Mouse (Mus musculus): ENCODE measurements around the gene 2010111I01Rik. TPM values are rescaled to one million over a fixed set of nuclear protein-coding genes. Genes with fewer than 3 reads are reported as not detected.
A peak's percentile ranks its signal among the peaks of the same experiment; 100 is the strongest.

2010111I01Rik gene
- polyA plus RNA-seq, 1 experiment from 2014 or later, result 101 TPM

DNA sequence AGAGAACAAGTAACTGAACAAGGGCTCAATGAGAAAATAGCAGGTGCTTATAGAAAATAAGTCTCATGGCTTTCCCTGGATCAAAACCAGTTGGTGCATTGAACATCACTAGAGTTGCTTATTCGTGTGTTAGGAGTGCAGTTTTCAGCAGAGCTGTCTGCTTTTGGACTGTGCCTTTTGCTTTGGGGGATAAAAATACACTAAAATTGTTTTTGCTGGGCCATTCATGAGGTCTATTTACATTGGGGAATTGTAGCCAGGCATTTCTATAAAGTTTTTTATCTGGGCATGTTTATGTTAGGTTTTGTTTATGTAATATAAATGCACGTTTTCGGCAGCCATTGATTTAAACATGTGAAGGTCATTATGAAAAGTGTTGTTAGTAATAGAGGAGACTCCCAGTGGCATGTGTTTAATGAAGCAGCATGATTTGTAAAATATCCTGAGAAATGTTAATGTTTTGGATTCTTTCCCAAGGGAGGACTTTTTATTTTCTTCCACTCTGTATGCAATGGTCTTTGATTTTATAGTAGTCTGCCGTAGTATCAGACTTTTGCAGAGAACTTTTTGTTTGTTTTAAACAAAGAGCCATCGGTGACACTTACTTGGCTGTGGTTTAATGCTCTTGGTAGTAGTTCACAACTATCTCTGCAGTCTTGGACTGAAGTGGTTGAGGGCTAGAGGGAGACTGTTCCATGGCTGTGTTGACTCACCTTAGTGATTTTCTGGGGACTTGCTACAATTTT is 146.8 kb downstream of the 2010111I01Rik start:
- Histone ChIP-seq H3K4me1 (replicated peaks; ENCODE audit: control insufficient read depth, insufficient read depth) (peaks cover 9% of the 10 kb centered on the region), H3K27ac (replicated peaks) (peak overlapping the region; percentile 87), H3K9ac (ENCODE audit: low read length) (no peak overlapping the region), H3K36me3 (ENCODE audit: control insufficient read depth, insufficient read depth, low read length) (no peaks in the 10 kb centered on the region), H3K4me2 (replicated peaks; ENCODE audit: low read depth) (no peak overlapping the region), H3K27me3 (ENCODE audit: control insufficient read depth, insufficient read depth, low read length) (no peaks in the 10 kb centered on the region), H3K4me3 (ENCODE audit: low read depth, low read length) (no peak overlapping the region), H3K9me3 (ENCODE audit: control insufficient read depth, low read length) (no peaks in the 10 kb centered on the region)
- TF ChIP-seq CTCF (IDR thresholded peaks at IDR 0.05; ENCODE audit: low read depth), result no peak
- TF ChIP-seq EP300 (optimal IDR thresholded peaks at IDR 0.05), result no peak
- DNase-seq (ENCODE audit: low spot score) (no peak), ATAC-seq (ENCODE audit: low FRiP score, low TSS enrichment) (no peak)
- WGBS, result 30% methylated on average over 5 of the region's 5 CpGs

DNA sequence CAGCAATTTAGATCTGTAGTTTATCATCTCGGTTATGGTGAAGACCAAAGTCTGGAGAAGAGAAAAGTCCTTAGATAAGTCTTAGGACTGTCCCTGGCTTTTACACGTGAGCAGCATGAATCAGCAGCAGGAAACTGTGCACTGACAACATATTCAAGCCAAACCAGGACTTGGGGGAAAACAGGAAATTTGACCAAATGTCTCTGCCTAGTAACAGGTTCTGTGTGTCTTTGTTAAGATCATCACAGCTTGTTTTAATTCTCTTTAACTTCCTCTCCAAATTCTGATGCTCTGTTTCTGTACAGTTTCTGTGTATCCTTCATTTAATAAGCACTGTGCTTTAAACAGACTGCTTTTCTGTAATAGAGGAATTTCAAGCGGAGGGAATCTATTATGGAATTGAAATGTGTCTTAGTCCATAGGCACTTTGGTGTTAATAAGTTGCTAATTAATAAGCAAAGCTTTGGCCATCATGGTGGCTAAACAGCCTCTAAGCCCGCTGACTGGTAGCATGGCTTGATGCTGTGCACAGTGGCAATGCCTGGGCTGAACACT is 147.4 kb downstream of the 2010111I01Rik start:
- TF ChIP-seq EP300 (optimal IDR thresholded peaks at IDR 0.05) (no peak), CTCF (IDR thresholded peaks at IDR 0.05; ENCODE audit: low read depth) (no peak)
- no peak overlapping the region for H3K4me2 ChIP-seq (replicated peaks; ENCODE audit: low read depth)
- WGBS, result 37% methylated on average over 4 of the region's 4 CpGs
- ATAC-seq (ENCODE audit: low FRiP score, low TSS enrichment) (no peak), DNase-seq (ENCODE audit: low spot score) (no peak)
- peaks cover 9% of the 10 kb centered on the region for H3K4me1 ChIP-seq (replicated peaks; ENCODE audit: control insufficient read depth, insufficient read depth)
- H3K9me3 ChIP-seq (ENCODE audit: control insufficient read depth, low read length), result no peaks in the 10 kb centered on the region
- H3K9ac ChIP-seq (ENCODE audit: low read length), result no peak overlapping the region
- no peak overlapping the region for H3K4me3 ChIP-seq (ENCODE audit: low read depth, low read length)
- no peaks in the 10 kb centered on the region for H3K27me3 ChIP-seq (ENCODE audit: control insufficient read depth, insufficient read depth, low read length)
- H3K27ac ChIP-seq (replicated peaks), result peak overlapping the region; percentile 87
- no peaks in the 10 kb centered on the region for H3K36me3 ChIP-seq (ENCODE audit: control insufficient read depth, insufficient read depth, low read length)

DNA sequence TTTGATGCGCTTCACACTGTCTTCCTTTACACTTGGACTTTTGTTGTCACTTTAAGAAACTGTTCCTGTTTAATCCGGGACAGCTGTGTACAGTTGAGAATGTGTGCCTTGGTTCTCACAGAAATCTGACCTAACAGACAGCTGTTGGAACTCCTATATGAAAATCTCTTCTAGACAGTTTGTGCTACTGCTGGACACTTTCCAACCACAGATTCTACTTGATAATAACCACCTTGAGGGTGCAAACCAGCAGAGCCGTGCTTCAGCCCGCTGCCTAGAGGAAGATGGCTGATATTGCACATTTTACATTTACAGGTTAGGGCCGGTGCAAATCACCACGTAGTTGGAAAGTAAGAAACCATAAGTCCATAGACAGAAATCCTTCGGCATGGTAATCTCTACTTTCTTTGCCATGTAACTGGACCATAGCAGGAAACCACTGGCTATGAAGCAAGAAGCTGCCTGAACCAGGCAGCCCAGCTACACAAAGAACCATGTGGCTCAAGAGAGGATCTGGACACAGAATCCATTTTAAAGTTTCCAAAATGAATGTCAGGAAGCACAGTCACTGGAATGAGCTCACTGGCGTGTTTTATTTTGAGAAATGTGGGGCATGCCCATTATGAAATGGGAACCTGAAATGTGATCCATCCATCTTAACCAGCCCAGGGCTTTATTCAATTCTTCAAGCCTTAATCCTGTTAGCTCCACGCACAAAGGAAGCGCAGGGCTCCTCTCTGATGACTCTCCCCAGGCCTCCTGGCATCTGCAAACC is 148.1 kb downstream of the 2010111I01Rik start:
- no peak overlapping the region for H3K4me3 ChIP-seq (ENCODE audit: low read depth, low read length)
- no peaks in the 10 kb centered on the region for H3K36me3 ChIP-seq (ENCODE audit: control insufficient read depth, insufficient read depth, low read length)
- no peaks in the 10 kb centered on the region for H3K9me3 ChIP-seq (ENCODE audit: control insufficient read depth, low read length)
- H3K4me1 ChIP-seq (replicated peaks; ENCODE audit: control insufficient read depth, insufficient read depth), result peaks cover 9% of the 10 kb centered on the region
- DNase-seq (ENCODE audit: low spot score) (no peak), ATAC-seq (ENCODE audit: low FRiP score, low TSS enrichment) (0 out of 2 replicates have a peak, but pooled peaks have one; percentile 31)
- H3K27ac ChIP-seq (replicated peaks), result peak overlapping the region; percentile 87
- no peaks in the 10 kb centered on the region for H3K27me3 ChIP-seq (ENCODE audit: control insufficient read depth, insufficient read depth, low read length)
- 32% methylated on average over 10 of the region's 10 CpGs for WGBS
- H3K9ac ChIP-seq (ENCODE audit: low read length), result no peak overlapping the region
- TF ChIP-seq CTCF (IDR thresholded peaks at IDR 0.05; ENCODE audit: low read depth) (peak; percentile 47), EP300 (optimal IDR thresholded peaks at IDR 0.05) (no peak)
- no peak overlapping the region for H3K4me2 ChIP-seq (replicated peaks; ENCODE audit: low read depth)

DNA sequence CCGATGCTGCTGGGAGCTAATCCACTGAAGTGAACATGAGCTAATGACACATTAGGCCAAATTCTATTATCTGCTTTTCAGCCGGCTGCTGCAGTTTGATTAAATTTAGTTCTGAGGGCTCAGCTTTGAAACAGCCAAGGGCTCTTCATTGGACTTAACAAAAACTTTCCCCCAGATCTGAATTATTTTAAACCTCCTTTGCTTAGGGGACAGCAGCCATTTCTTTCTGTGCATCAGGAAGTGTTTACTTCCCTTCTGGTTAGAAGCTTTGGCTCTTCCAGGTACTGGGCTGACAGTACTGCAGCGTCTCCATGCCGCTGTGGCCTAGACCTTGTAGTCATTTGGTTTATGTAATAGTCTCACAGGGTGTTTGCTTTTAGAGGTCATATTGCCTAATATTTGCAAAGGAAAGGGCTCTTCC is 149.2 kb downstream of the 2010111I01Rik start:
- Histone ChIP-seq H3K9ac (ENCODE audit: low read length) (no peak overlapping the region), H3K27me3 (ENCODE audit: control insufficient read depth, insufficient read depth, low read length) (no peaks in the 10 kb centered on the region), H3K27ac (replicated peaks) (peak overlapping the region; percentile 73), H3K4me2 (replicated peaks; ENCODE audit: low read depth) (no peak overlapping the region), H3K36me3 (ENCODE audit: control insufficient read depth, insufficient read depth, low read length) (no peaks in the 10 kb centered on the region), H3K4me3 (ENCODE audit: low read depth, low read length) (no peak overlapping the region), H3K9me3 (ENCODE audit: control insufficient read depth, low read length) (no peaks in the 10 kb centered on the region), H3K4me1 (replicated peaks; ENCODE audit: control insufficient read depth, insufficient read depth) (peaks cover 9% of the 10 kb centered on the region)
- TF ChIP-seq CTCF (IDR thresholded peaks at IDR 0.05; ENCODE audit: low read depth), result no peak
- no peak for TF ChIP-seq EP300 (optimal IDR thresholded peaks at IDR 0.05)
- DNase-seq (ENCODE audit: low spot score) (no peak), ATAC-seq (ENCODE audit: low FRiP score, low TSS enrichment) (no peak)
- 29% methylated on average over 4 of the region's 4 CpGs for WGBS

DNA sequence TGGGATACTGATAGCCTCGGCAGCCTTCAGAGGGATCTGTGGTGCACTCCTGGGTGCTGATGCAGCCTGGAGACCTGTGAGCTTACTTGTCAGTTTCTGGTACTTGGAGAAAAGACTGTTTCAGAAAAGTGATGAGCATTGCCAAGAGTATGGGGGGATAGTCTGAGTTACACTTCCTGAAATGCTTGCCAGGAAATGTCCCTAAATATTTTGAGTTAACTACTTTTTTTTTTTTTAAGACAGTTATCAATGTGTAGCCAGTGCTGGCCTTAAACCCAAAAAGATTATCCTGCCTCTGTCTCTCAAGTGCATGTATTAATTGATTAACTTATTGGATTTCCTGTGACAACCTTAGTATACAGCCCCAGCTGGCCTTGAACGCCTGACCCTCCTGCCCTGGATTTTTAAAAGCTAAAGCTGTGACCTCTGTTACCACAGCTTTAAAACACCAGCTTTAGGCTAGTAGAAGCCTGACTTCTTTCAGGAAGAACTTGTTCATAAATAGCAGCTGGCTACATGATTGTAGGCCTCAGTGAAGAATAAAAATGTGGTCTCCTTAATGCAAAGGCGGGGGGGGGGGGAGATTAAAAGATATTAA is 150.6 kb downstream of the 2010111I01Rik start:
- 61% methylated on average over 3 of the region's 3 CpGs for WGBS
- no peak overlapping the region for H3K9ac ChIP-seq (ENCODE audit: low read length)
- no peak for TF ChIP-seq EP300 (optimal IDR thresholded peaks at IDR 0.05)
- no peak for TF ChIP-seq CTCF (IDR thresholded peaks at IDR 0.05; ENCODE audit: low read depth)
- H3K36me3 ChIP-seq (ENCODE audit: control insufficient read depth, insufficient read depth, low read length), result no peaks in the 10 kb centered on the region
- no peaks in the 10 kb centered on the region for H3K27me3 ChIP-seq (ENCODE audit: control insufficient read depth, insufficient read depth, low read length)
- H3K27ac ChIP-seq (replicated peaks), result 0 out of 2 replicates have a peak overlapping the region, but pooled peaks have one; percentile 0
- no peak overlapping the region for H3K4me3 ChIP-seq (ENCODE audit: low read depth, low read length)
- ATAC-seq (ENCODE audit: low FRiP score, low TSS enrichment) (no peak), DNase-seq (ENCODE audit: low spot score) (no peak)
- H3K4me1 ChIP-seq (replicated peaks; ENCODE audit: control insufficient read depth, insufficient read depth), result peaks cover 9% of the 10 kb centered on the region
- no peaks in the 10 kb centered on the region for H3K9me3 ChIP-seq (ENCODE audit: control insufficient read depth, low read length)
- H3K4me2 ChIP-seq (replicated peaks; ENCODE audit: low read depth), result no peak overlapping the region

All from stomach, postnatal 0 days (tissue).